Mouse (Mus musculus): Measurements from ENCODE around the gene Prss29. TPM values are rescaled to one million over a fixed set of nuclear protein-coding genes. Genes with fewer than 3 reads are reported as not detected.

The Prss29 gene
- total and polyA plus RNA-seq, 3 experiments, result not detected

GRCm38 (mm10) chr17:25272326-25272725 lies 46.1 kb upstream of the Prss29 start:
- H3K27me3 ChIP-seq (ENCODE audit: control insufficient read depth in 1 of 2, insufficient read depth in 2 of 2, low read length in 2 of 2), result no peaks in the 10 kb centered on the region
- peak overlapping the region; percentile 95 for H3K9ac ChIP-seq (ENCODE audit: control insufficient read depth, low read depth, low read length, poor library complexity, severe bottlenecking)
- no peaks in the 10 kb centered on the region for H3K9me3 ChIP-seq (replicated peaks; ENCODE audit: insufficient read depth, low read length)
- H3K4me3 ChIP-seq (ENCODE audit: control insufficient read depth in 1 of 2, insufficient read depth in 1 of 2, low read depth in 2 of 2, low read length in 2 of 2), result peak overlapping the region; percentile 81 to 91
- H3K36me3 ChIP-seq (ENCODE audit: control insufficient read depth in 1 of 2, insufficient read depth in 2 of 2, low read length in 2 of 2), result peaks cover 20 to 22% of the 10 kb centered on the region in 2 experiments
- peaks cover 9 to 32% of the 10 kb centered on the region in 2 experiments for H3K4me1 ChIP-seq (ENCODE audit: control insufficient read depth in 1 of 2, insufficient read depth in 2 of 2, low read length in 2 of 2)
- peak; percentile 68 for DNase-seq (ENCODE audit: low read depth, low spot score)
- peaks cover 52% of the 10 kb centered on the region for H3K79me2 ChIP-seq (ENCODE audit: control insufficient read depth, insufficient read depth, low read length, poor library complexity)
- no peak for TF ChIP-seq GATA1 (IDR thresholded peaks at IDR 0.05; ENCODE audit: low read depth, low read length)
- no peak for TF ChIP-seq MYB (IDR thresholded peaks at IDR 0.05; ENCODE audit: low read depth, low read length)
- TF ChIP-seq POLR2AphosphoS2 (IDR thresholded peaks at IDR 0.05; ENCODE audit: low read length), result 0 out of 2 replicates have a peak, but pooled peaks have one; percentile 1
- no peak for TF ChIP-seq JUND (IDR thresholded peaks at IDR 0.05; ENCODE audit: low read depth, low read length)
- no peak for TF ChIP-seq SMC3 (IDR thresholded peaks at IDR 0.05; ENCODE audit: low read depth, low read length)
- H3K27ac ChIP-seq (ENCODE audit: control insufficient read depth, low read depth, low read length), result peak overlapping the region; percentile 96

GRCm38 (mm10) chr17:25272951-25273705 lies 45.3 kb upstream of the Prss29 start:
- no peak for TF ChIP-seq TBP (IDR thresholded peaks at IDR 0.05; ENCODE audit: low read depth, low read length)
- TF ChIP-seq UBTF (IDR thresholded peaks at IDR 0.05; ENCODE audit: borderline replicate concordance, insufficient read depth, low read depth, low read length), result 0 out of 2 replicates have a peak, but pooled peaks have one; percentile 67
- peak; percentile 67; the same call in 1 of the 2 replicates for TF ChIP-seq KAT2A (conservative IDR thresholded peaks at IDR 0.05; ENCODE audit: low read depth, low read length)
- TF ChIP-seq ZMIZ1 (IDR thresholded peaks at IDR 0.05; ENCODE audit: low read depth, low read length), result peak; percentile 65; the same call in 1 of the 2 replicates
- peak; percentile 80 for TF ChIP-seq NELFE (IDR thresholded peaks at IDR 0.05; ENCODE audit: low read depth, low read length)
- TF ChIP-seq ETS1 (IDR thresholded peaks at IDR 0.05; ENCODE audit: low read depth, low read length), result peak; percentile 15; the same call in 1 of the 2 replicates
- peak; percentile 91 for TF ChIP-seq SIN3A (IDR thresholded peaks at IDR 0.05; ENCODE audit: low read length)
- no peak for TF ChIP-seq MEF2A (IDR thresholded peaks at IDR 0.05; ENCODE audit: extremely low read depth, insufficient replicate concordance, low read depth, low read length, poor library complexity, severe bottlenecking)
- peak; percentile 100 for TF ChIP-seq MAX (IDR thresholded peaks at IDR 0.05; ENCODE audit: low read length)
- peak in 1 of 2 experiments; percentile 47; a peak in 1 of 4 replicates for TF ChIP-seq EP300 (IDR thresholded peaks at IDR 0.05; ENCODE audit: low read depth in 1 of 2, low read length in 2 of 2)
- TF ChIP-seq E2F4 (IDR thresholded peaks at IDR 0.05; ENCODE audit: borderline replicate concordance, low read depth, low read length), result no peak
- peak; percentile 58 for TF ChIP-seq MXI1 (IDR thresholded peaks at IDR 0.05; ENCODE audit: low read depth, low read length)
- TF ChIP-seq USF1 (IDR thresholded peaks at IDR 0.05; ENCODE audit: low read depth, low read length), result no peak
- TF ChIP-seq ZNF384 (IDR thresholded peaks at IDR 0.05; ENCODE audit: low read depth, low read length), result no peak
- TF ChIP-seq NRF1 (IDR thresholded peaks at IDR 0.05; ENCODE audit: insufficient read depth, low read depth, low read length, poor library complexity, severe bottlenecking), result peak; percentile 68
- peak; percentile 45 for TF ChIP-seq TCF12 (IDR thresholded peaks at IDR 0.05; ENCODE audit: low read depth, low read length)
- TF ChIP-seq ELF1 (IDR thresholded peaks at IDR 0.05; ENCODE audit: low read depth, low read length), result peak; percentile 44; the same call in 1 of the 2 replicates
- no peak for TF ChIP-seq MYB (IDR thresholded peaks at IDR 0.05; ENCODE audit: low read depth, low read length)
- peak; percentile 63; the same call in 1 of the 2 replicates for TF ChIP-seq BHLHE40 (IDR thresholded peaks at IDR 0.05; ENCODE audit: borderline replicate concordance, low read depth, low read length)
- peak; percentile 64 to 68; a peak in 3 of 4 replicates for TF ChIP-seq POLR2A (IDR thresholded peaks at IDR 0.05; ENCODE audit: control insufficient read depth in 1 of 2, insufficient read depth in 1 of 2, low read depth in 1 of 2, low read length in 2 of 2, poor library complexity in 1 of 2)
- peak; percentile 83 for TF ChIP-seq HCFC1 (IDR thresholded peaks at IDR 0.05; ENCODE audit: low read depth, low read length)
- TF ChIP-seq MAZ (IDR thresholded peaks at IDR 0.05; ENCODE audit: low read depth, low read length), result peak; percentile 52; the same call in 1 of the 2 replicates
- no peak for TF ChIP-seq ZC3H11A (IDR thresholded peaks at IDR 0.05; ENCODE audit: low read depth, low read length)
- peak; percentile 79 for TF ChIP-seq POLR2AphosphoS2 (IDR thresholded peaks at IDR 0.05; ENCODE audit: low read length)
- TF ChIP-seq CTCF (IDR thresholded peaks at IDR 0.05 in 2 of 3, conservative IDR thresholded peaks at IDR 0.05 in 1 of 3; ENCODE audit: control insufficient read depth in 1 of 3, insufficient read depth in 1 of 3, low read depth in 2 of 3, low read length in 3 of 3, poor library complexity in 1 of 3, severe bottlenecking in 1 of 3), result peak in 2 of 3 experiments; percentile 5 to 17; a peak in 3 of 6 replicates
- no peaks in the 10 kb centered on the region for H3K27me3 ChIP-seq (ENCODE audit: control insufficient read depth in 1 of 2, insufficient read depth in 2 of 2, low read length in 2 of 2)
- no peaks in the 10 kb centered on the region for H3K9me3 ChIP-seq (replicated peaks; ENCODE audit: insufficient read depth, low read length)
- H3K9ac ChIP-seq (ENCODE audit: control insufficient read depth, low read depth, low read length, poor library complexity, severe bottlenecking), result peak overlapping the region; percentile 95
- peak overlapping the region; percentile 81 to 91 for H3K4me3 ChIP-seq (ENCODE audit: control insufficient read depth in 1 of 2, insufficient read depth in 1 of 2, low read depth in 2 of 2, low read length in 2 of 2)
- peak; percentile 95 for DNase-seq (ENCODE audit: low read depth, low spot score)
- H3K79me2 ChIP-seq (ENCODE audit: control insufficient read depth, insufficient read depth, low read length, poor library complexity), result peaks cover 50% of the 10 kb centered on the region
- peak overlapping the region; percentile 96 for H3K27ac ChIP-seq (ENCODE audit: control insufficient read depth, low read depth, low read length)
- peaks cover 13 to 20% of the 10 kb centered on the region in 2 experiments for H3K36me3 ChIP-seq (ENCODE audit: control insufficient read depth in 1 of 2, insufficient read depth in 2 of 2, low read length in 2 of 2)
- peaks cover 9 to 32% of the 10 kb centered on the region in 2 experiments for H3K4me1 ChIP-seq (ENCODE audit: control insufficient read depth in 1 of 2, insufficient read depth in 2 of 2, low read length in 2 of 2)
